Mouse (Mus musculus): Measurements from ENCODE around the gene Gbp3. TPM values are rescaled to one million over a fixed set of nuclear protein-coding genes. Genes with fewer than 3 reads are reported as not detected.

Gene Gbp3
- polyA plus RNA-seq, 1 experiment from 2014 or later, result 1.9 TPM

- Histone ChIP-seq H3K4me3 (ENCODE audit: low read depth, low read length) (no peak overlapping the region), H3K36me3 (ENCODE audit: control insufficient read depth, insufficient read depth, low read length) (no peaks in the 10 kb centered on the region), H3K9me3 (replicated peaks; ENCODE audit: control insufficient read depth, low read length, poor library complexity, severe bottlenecking) (no peaks in the 10 kb centered on the region), H3K27me3 (ENCODE audit: control insufficient read depth, insufficient read depth, low read depth, low read length) (no peaks in the 10 kb centered on the region), H3K9ac (ENCODE audit: low read depth, low read length) (no peak overlapping the region), H3K4me2 (ENCODE audit: low read length) (no peak overlapping the region), H3K27ac (ENCODE audit: low read length) (no peak overlapping the region), H3K4me1 (ENCODE audit: control insufficient read depth, insufficient read depth, low read length) (no peaks in the 10 kb centered on the region)
- WGBS, result 89% methylated on average over 3 of the region's 3 CpGs
- no peak for ATAC-seq
Measured at GRCm38 (mm10) chr3:142577108-142577507, 17.3 kb downstream of the Gbp3 start.

- Histone ChIP-seq H3K27me3 (ENCODE audit: control insufficient read depth, insufficient read depth, low read depth, low read length) (no peaks in the 10 kb centered on the region), H3K4me3 (ENCODE audit: low read depth, low read length) (no peak overlapping the region), H3K4me2 (ENCODE audit: low read length) (no peak overlapping the region), H3K9me3 (replicated peaks; ENCODE audit: control insufficient read depth, low read length, poor library complexity, severe bottlenecking) (no peaks in the 10 kb centered on the region), H3K36me3 (ENCODE audit: control insufficient read depth, insufficient read depth, low read length) (no peaks in the 10 kb centered on the region), H3K4me1 (ENCODE audit: control insufficient read depth, insufficient read depth, low read length) (no peaks in the 10 kb centered on the region), H3K27ac (ENCODE audit: low read length) (no peak overlapping the region), H3K9ac (ENCODE audit: low read depth, low read length) (no peak overlapping the region)
- 90% methylated on average over 4 of the region's 4 CpGs for WGBS
- ATAC-seq, result no peak
Measured at GRCm38 (mm10) chr3:142578342-142578741, 18.5 kb downstream of the Gbp3 start.

GRCm38 (mm10) chr3:142583067-142583466, 23.2 kb downstream of the Gbp3 start:
- H3K4me1 ChIP-seq (ENCODE audit: control insufficient read depth, insufficient read depth, low read length), result no peaks in the 10 kb centered on the region
- ATAC-seq, result no peak
- no peaks in the 10 kb centered on the region for H3K36me3 ChIP-seq (ENCODE audit: control insufficient read depth, insufficient read depth, low read length)
- H3K27me3 ChIP-seq (ENCODE audit: control insufficient read depth, insufficient read depth, low read depth, low read length), result no peaks in the 10 kb centered on the region
- 92% methylated on average over 4 of the region's 4 CpGs for WGBS
- no peak overlapping the region for H3K4me2 ChIP-seq (ENCODE audit: low read length)
- H3K9me3 ChIP-seq (replicated peaks; ENCODE audit: control insufficient read depth, low read length, poor library complexity, severe bottlenecking), result no peaks in the 10 kb centered on the region
- no peak overlapping the region for H3K27ac ChIP-seq (ENCODE audit: low read length)
- no peak overlapping the region for H3K9ac ChIP-seq (ENCODE audit: low read depth, low read length)
- H3K4me3 ChIP-seq (ENCODE audit: low read depth, low read length), result no peak overlapping the region

GRCm38 (mm10) chr3:142587386-142587785, 27.6 kb downstream of the Gbp3 start:
- H3K4me3 ChIP-seq (ENCODE audit: low read depth, low read length), result no peak overlapping the region
- ATAC-seq, result no peak
- no peaks in the 10 kb centered on the region for H3K36me3 ChIP-seq (ENCODE audit: control insufficient read depth, insufficient read depth, low read length)
- no peaks in the 10 kb centered on the region for H3K9me3 ChIP-seq (replicated peaks; ENCODE audit: control insufficient read depth, low read length, poor library complexity, severe bottlenecking)
- no peaks in the 10 kb centered on the region for H3K27me3 ChIP-seq (ENCODE audit: control insufficient read depth, insufficient read depth, low read depth, low read length)
- no peak overlapping the region for H3K27ac ChIP-seq (ENCODE audit: low read length)
- H3K9ac ChIP-seq (ENCODE audit: low read depth, low read length), result no peak overlapping the region
- no peaks in the 10 kb centered on the region for H3K4me1 ChIP-seq (ENCODE audit: control insufficient read depth, insufficient read depth, low read length)
- no peak overlapping the region for H3K4me2 ChIP-seq (ENCODE audit: low read length)

GRCm38 (mm10) chr3:142588888-142589287, 29.1 kb downstream of the Gbp3 start:
- H3K4me2 ChIP-seq (ENCODE audit: low read length), result no peak overlapping the region
- no peaks in the 10 kb centered on the region for H3K4me1 ChIP-seq (ENCODE audit: control insufficient read depth, insufficient read depth, low read length)
- 78% methylated on average over 2 of the region's 2 CpGs for WGBS
- no peak overlapping the region for H3K9ac ChIP-seq (ENCODE audit: low read depth, low read length)
- no peaks in the 10 kb centered on the region for H3K36me3 ChIP-seq (ENCODE audit: control insufficient read depth, insufficient read depth, low read length)
- ATAC-seq, result no peak
- H3K9me3 ChIP-seq (replicated peaks; ENCODE audit: control insufficient read depth, low read length, poor library complexity, severe bottlenecking), result no peaks in the 10 kb centered on the region
- H3K4me3 ChIP-seq (ENCODE audit: low read depth, low read length), result no peak overlapping the region
- H3K27me3 ChIP-seq (ENCODE audit: control insufficient read depth, insufficient read depth, low read depth, low read length), result no peaks in the 10 kb centered on the region
- no peak overlapping the region for H3K27ac ChIP-seq (ENCODE audit: low read length)

GRCm38 (mm10) chr3:142590431-142591067, 30.7 kb downstream of the Gbp3 start:
- H3K36me3 ChIP-seq (ENCODE audit: control insufficient read depth, insufficient read depth, low read length), result no peaks in the 10 kb centered on the region
- H3K9me3 ChIP-seq (replicated peaks; ENCODE audit: control insufficient read depth, low read length, poor library complexity, severe bottlenecking), result no peaks in the 10 kb centered on the region
- WGBS, result 87% methylated on average over 4 of the region's 4 CpGs
- no peak for ATAC-seq
- no peak overlapping the region for H3K27ac ChIP-seq (ENCODE audit: low read length)
- no peak overlapping the region for H3K9ac ChIP-seq (ENCODE audit: low read depth, low read length)
- H3K4me3 ChIP-seq (ENCODE audit: low read depth, low read length), result no peak overlapping the region
- H3K27me3 ChIP-seq (ENCODE audit: control insufficient read depth, insufficient read depth, low read depth, low read length), result no peaks in the 10 kb centered on the region
- H3K4me1 ChIP-seq (ENCODE audit: control insufficient read depth, insufficient read depth, low read length), result no peaks in the 10 kb centered on the region
- H3K4me2 ChIP-seq (ENCODE audit: low read length), result no peak overlapping the region

GRCm38 (mm10) chr3:142594547-142594946, 34.7 kb downstream of the Gbp3 start, which contains the start of gene Gbp2b:
TSS of gene Gbp2b (plus strand) at chr3:142594847.
- no peaks in the 10 kb centered on the region for H3K9me3 ChIP-seq (replicated peaks; ENCODE audit: control insufficient read depth, low read length, poor library complexity, severe bottlenecking)
- no peaks in the 10 kb centered on the region for H3K36me3 ChIP-seq (ENCODE audit: control insufficient read depth, insufficient read depth, low read length)
- no peak within 1 kb of the TSS for H3K4me3 ChIP-seq (ENCODE audit: low read depth, low read length)
- 94% methylated on average over 1 of the region's 1 CpGs for WGBS
- no peaks in the 10 kb centered on the region for H3K4me1 ChIP-seq (ENCODE audit: control insufficient read depth, insufficient read depth, low read length)
- H3K27me3 ChIP-seq (ENCODE audit: control insufficient read depth, insufficient read depth, low read depth, low read length), result no peaks in the 10 kb centered on the region
- ATAC-seq, result no peak
- no peak within 1 kb of the TSS for H3K4me2 ChIP-seq (ENCODE audit: low read length)
- H3K27ac ChIP-seq (ENCODE audit: low read length), result no peak within 1 kb of the TSS
- no peak within 1 kb of the TSS for H3K9ac ChIP-seq (ENCODE audit: low read depth, low read length)

GRCm38 (mm10) chr3:142597923-142598322, 38.1 kb downstream of the Gbp3 start:
- H3K9me3 ChIP-seq (replicated peaks; ENCODE audit: control insufficient read depth, low read length, poor library complexity, severe bottlenecking), result no peaks in the 10 kb centered on the region
- no peak overlapping the region for H3K9ac ChIP-seq (ENCODE audit: low read depth, low read length)
- ATAC-seq, result no peak
- H3K4me3 ChIP-seq (ENCODE audit: low read depth, low read length), result no peak overlapping the region
- H3K27ac ChIP-seq (ENCODE audit: low read length), result no peak overlapping the region
- no peaks in the 10 kb centered on the region for H3K27me3 ChIP-seq (ENCODE audit: control insufficient read depth, insufficient read depth, low read depth, low read length)
- no peaks in the 10 kb centered on the region for H3K4me1 ChIP-seq (ENCODE audit: control insufficient read depth, insufficient read depth, low read length)
- 86% methylated on average over 3 of the region's 3 CpGs for WGBS
- no peaks in the 10 kb centered on the region for H3K36me3 ChIP-seq (ENCODE audit: control insufficient read depth, insufficient read depth, low read length)
- H3K4me2 ChIP-seq (ENCODE audit: low read length), result no peak overlapping the region

- Histone ChIP-seq H3K9me3 (replicated peaks; ENCODE audit: control insufficient read depth, low read length, poor library complexity, severe bottlenecking) (no peaks in the 10 kb centered on the region), H3K4me2 (ENCODE audit: low read length) (no peak overlapping the region), H3K27ac (ENCODE audit: low read length) (no peak overlapping the region), H3K27me3 (ENCODE audit: control insufficient read depth, insufficient read depth, low read depth, low read length) (no peaks in the 10 kb centered on the region), H3K4me1 (ENCODE audit: control insufficient read depth, insufficient read depth, low read length) (no peaks in the 10 kb centered on the region), H3K36me3 (ENCODE audit: control insufficient read depth, insufficient read depth, low read length) (no peaks in the 10 kb centered on the region), H3K4me3 (ENCODE audit: low read depth, low read length) (no peak overlapping the region), H3K9ac (ENCODE audit: low read depth, low read length) (no peak overlapping the region)
- ATAC-seq, result no peak
Measured at GRCm38 (mm10) chr3:142601675-142602074, 41.8 kb downstream of the Gbp3 start.
